Mouse (Mus musculus): ENCODE measurements around the gene Unc45b. TPM values are rescaled to one million over a fixed set of nuclear protein-coding genes. Genes with fewer than 3 reads are reported as not detected.

Unc45b gene
- polyA plus RNA-seq, 1 experiment from 2014 or later: 157 TPM

- H3K9me3 ChIP-seq: no peaks in the 10 kb centered on the region
- peak within 1 kb of the TSS; percentile 69 for H3K27ac ChIP-seq (replicated peaks)
- peaks cover 19% of the 10 kb centered on the region for H3K4me1 ChIP-seq
- H3K4me2 ChIP-seq: peak within 1 kb of the TSS; percentile 70
- 8% methylated on average over 10 of the region's 10 CpGs for WGBS
- H3K4me3 ChIP-seq: peak within 1 kb of the TSS; percentile 47
- peak within 1 kb of the TSS; percentile 71 for H3K9ac ChIP-seq
- peaks cover 52% of the 10 kb centered on the region for H3K27me3 ChIP-seq (replicated peaks)
- no peak; the same call in 1 of the 2 replicates for ATAC-seq (ENCODE audit: extremely low read depth, insufficient number of reproducible peaks, low FRiP score, low TSS enrichment)
- no peaks in the 10 kb centered on the region for H3K36me3 ChIP-seq
Measured at GRCm38 (mm10) chr11:82950736-82951481, 40.6 kb downstream of the Unc45b start, which contains the start of gene Slfn5. Slfn5 (plus strand) TSS chr11:82951349.

GRCm38 (mm10) chr11:82951865-82952611 is 41.7 kb downstream of the Unc45b start:
- Histone ChIP-seq H3K27me3 (replicated peaks) (peaks cover 55% of the 10 kb centered on the region), H3K9me3 (no peaks in the 10 kb centered on the region), H3K4me1 (peaks cover 19% of the 10 kb centered on the region), H3K36me3 (no peaks in the 10 kb centered on the region), H3K4me3 (peak overlapping the region; percentile 47), H3K4me2 (peak overlapping the region; percentile 70), H3K27ac (replicated peaks) (peak overlapping the region; percentile 69), H3K9ac (peak overlapping the region; percentile 71)
- no peak for ATAC-seq (ENCODE audit: extremely low read depth, insufficient number of reproducible peaks, low FRiP score, low TSS enrichment)
- WGBS: 2% methylated on average over 28 of the region's 28 CpGs

GRCm38 (mm10) chr11:82952612-82953542 is 42.5 kb downstream of the Unc45b start:
- Histone ChIP-seq H3K9me3 (no peaks in the 10 kb centered on the region), H3K36me3 (no peaks in the 10 kb centered on the region), H3K4me1 (peaks cover 19% of the 10 kb centered on the region), H3K9ac (no peak overlapping the region), H3K27ac (replicated peaks) (peak overlapping the region; percentile 41), H3K4me3 (peak overlapping the region; percentile 47), H3K27me3 (replicated peaks) (peaks cover 55% of the 10 kb centered on the region), H3K4me2 (peak overlapping the region; percentile 70)
- WGBS: 53% methylated on average over 9 of the region's 9 CpGs
- no peak for ATAC-seq (ENCODE audit: extremely low read depth, insufficient number of reproducible peaks, low FRiP score, low TSS enrichment)

GRCm38 (mm10) chr11:82954631-82955030 is 44.3 kb downstream of the Unc45b start:
- 74% methylated on average over 6 of the region's 6 CpGs for WGBS
- no peak overlapping the region for H3K4me3 ChIP-seq
- no peak overlapping the region for H3K27ac ChIP-seq (replicated peaks)
- no peak for ATAC-seq (ENCODE audit: extremely low read depth, insufficient number of reproducible peaks, low FRiP score, low TSS enrichment)
- no peaks in the 10 kb centered on the region for H3K9me3 ChIP-seq
- no peaks in the 10 kb centered on the region for H3K36me3 ChIP-seq
- no peak overlapping the region for H3K4me2 ChIP-seq
- H3K9ac ChIP-seq: no peak overlapping the region
- H3K4me1 ChIP-seq: peaks cover 19% of the 10 kb centered on the region
- H3K27me3 ChIP-seq (replicated peaks): peaks cover 50% of the 10 kb centered on the region

- Histone ChIP-seq H3K9me3 (no peaks in the 10 kb centered on the region), H3K4me3 (no peak overlapping the region), H3K27ac (replicated peaks) (no peak overlapping the region), H3K36me3 (no peaks in the 10 kb centered on the region), H3K4me2 (no peak overlapping the region), H3K4me1 (peaks cover 6% of the 10 kb centered on the region), H3K27me3 (replicated peaks) (peaks cover 32% of the 10 kb centered on the region), H3K9ac (no peak overlapping the region)
- no peak for ATAC-seq (ENCODE audit: extremely low read depth, insufficient number of reproducible peaks, low FRiP score, low TSS enrichment)
- WGBS: 59% methylated on average over 10 of the region's 10 CpGs
Measured at GRCm38 (mm10) chr11:82956925-82957324, 46.6 kb downstream of the Unc45b start.

- Histone ChIP-seq H3K9ac (no peak overlapping the region), H3K27me3 (replicated peaks) (peaks cover 10% of the 10 kb centered on the region), H3K4me3 (no peak overlapping the region), H3K4me2 (no peak overlapping the region), H3K27ac (replicated peaks) (no peak overlapping the region), H3K9me3 (no peaks in the 10 kb centered on the region), H3K36me3 (no peaks in the 10 kb centered on the region), H3K4me1 (no peaks in the 10 kb centered on the region)
- 8% methylated on average over 4 of the region's 4 CpGs for WGBS
- ATAC-seq (ENCODE audit: extremely low read depth, insufficient number of reproducible peaks, low FRiP score, low TSS enrichment): no peak
Measured at GRCm38 (mm10) chr11:82959613-82960012, 49.3 kb downstream of the Unc45b start.

GRCm38 (mm10) chr11:82961743-82962142 is 51.4 kb downstream of the Unc45b start:
- no peak overlapping the region for H3K27ac ChIP-seq (replicated peaks)
- 47% methylated on average over 2 of the region's 2 CpGs for WGBS
- H3K36me3 ChIP-seq: no peaks in the 10 kb centered on the region
- H3K27me3 ChIP-seq (replicated peaks): no peaks in the 10 kb centered on the region
- no peaks in the 10 kb centered on the region for H3K9me3 ChIP-seq
- no peak for ATAC-seq (ENCODE audit: extremely low read depth, insufficient number of reproducible peaks, low FRiP score, low TSS enrichment)
- no peak overlapping the region for H3K4me3 ChIP-seq
- no peak overlapping the region for H3K9ac ChIP-seq
- no peaks in the 10 kb centered on the region for H3K4me1 ChIP-seq
- H3K4me2 ChIP-seq: no peak overlapping the region

GRCm38 (mm10) chr11:82962215-82962614 is 51.9 kb downstream of the Unc45b start:
- H3K27me3 ChIP-seq (replicated peaks): no peaks in the 10 kb centered on the region
- no peak for ATAC-seq (ENCODE audit: extremely low read depth, insufficient number of reproducible peaks, low FRiP score, low TSS enrichment)
- H3K4me1 ChIP-seq: no peaks in the 10 kb centered on the region
- no peak overlapping the region for H3K4me3 ChIP-seq
- WGBS: 78% methylated on average over 8 of the region's 8 CpGs
- no peak overlapping the region for H3K27ac ChIP-seq (replicated peaks)
- no peak overlapping the region for H3K9ac ChIP-seq
- H3K9me3 ChIP-seq: no peaks in the 10 kb centered on the region
- no peak overlapping the region for H3K4me2 ChIP-seq
- no peaks in the 10 kb centered on the region for H3K36me3 ChIP-seq

GRCm38 (mm10) chr11:82970712-82971589 is 60.6 kb downstream of the Unc45b start:
- H3K27me3 ChIP-seq (replicated peaks): no peaks in the 10 kb centered on the region
- H3K4me3 ChIP-seq: peak overlapping the region; percentile 38
- no peaks in the 10 kb centered on the region for H3K36me3 ChIP-seq
- peak overlapping the region; percentile 32; the same call in 1 of the 2 replicates for H3K27ac ChIP-seq (replicated peaks)
- WGBS: 9% methylated on average over 31 of the region's 31 CpGs
- ATAC-seq (ENCODE audit: extremely low read depth, insufficient number of reproducible peaks, low FRiP score, low TSS enrichment): no peak
- H3K9me3 ChIP-seq: no peaks in the 10 kb centered on the region
- peak overlapping the region; percentile 69 for H3K9ac ChIP-seq
- peaks cover 22% of the 10 kb centered on the region for H3K4me1 ChIP-seq
- peak overlapping the region; percentile 68 for H3K4me2 ChIP-seq

- WGBS: 81% methylated on average over 11 of the region's 11 CpGs
Measured at GRCm38 (mm10) chr11:82971590-82971974, 61.2 kb downstream of the Unc45b start.

More at GRCm38 (mm10) chr11:82971590-82971974, 61.2 kb downstream of the Unc45b start:
- Histone ChIP-seq H3K27me3 (replicated peaks) (no peaks in the 10 kb centered on the region), H3K27ac (replicated peaks) (0 out of 2 replicates have a peak overlapping the region, but pooled peaks have one; percentile 32), H3K9me3 (no peaks in the 10 kb centered on the region), H3K4me2 (peak overlapping the region; percentile 68), H3K9ac (no peak overlapping the region; the same call in 1 of the 2 replicates), H3K36me3 (no peaks in the 10 kb centered on the region), H3K4me1 (peaks cover 22% of the 10 kb centered on the region), H3K4me3 (peak overlapping the region; percentile 38)
- ATAC-seq (ENCODE audit: extremely low read depth, insufficient number of reproducible peaks, low FRiP score, low TSS enrichment): no peak

Data from heart, embryonic 13.5 days (tissue).